Mouse (Mus musculus) spleen, adult 2 months (tissue): Measurements from ENCODE around the gene Phf11c.

Experiments used
- CTCF ChIP-seq: fragments of 200-500 bp; IDR thresholded peaks from 2 replicates; pipeline ENCODE4 v1.5.1; 2011; ENCODE audit warnings: mild to moderate bottlenecking, inconsistent platforms; ENCODE audit not compliant: insufficient read depth, insufficient read length, insufficient replicate concordance; ENCODE audit errors: extremely low read depth
- POLR2A ChIP-seq: fragments of 200-500 bp; IDR thresholded peaks from 2 replicates; pipeline ENCODE4 v1.6.1; 2011; ENCODE audit warnings: low read depth, low read length, inconsistent platforms

GRCm38 (mm10) chr14:59435206-59435605 lies 40.0 kb upstream of the Phf11c start:
- TF ChIP-seq CTCF (no peak), POLR2A (no peak)
